Mouse (Mus musculus) heart, embryonic 15.5 days (tissue): Measurements from ENCODE around the gene Gm3839. TPM values are rescaled to one million over a fixed set of nuclear protein-coding genes. Genes with fewer than 3 reads are reported as not detected.
"Not testable (repeated sequence)": the region's sequence is repeated elsewhere in the genome, so short reads cannot be mapped to it uniquely, and the experiment has no call there.

Experiments used
- ATAC-seq: fragments of 200-750 bp; cut with Nextera tagmentation; replicated peaks from 2 replicates; pipeline ENCODE4 v1.8.0; 2017; ENCODE audit warnings: low read depth, moderate TSS enrichment; ENCODE audit not compliant: insufficient number of reproducible peaks, insufficient read depth, low FRiP score
- H3K27ac ChIP-seq: fragments of 300-500 bp; sonication (generic); 2 replicates; pipeline ENCODE4 v1.5.1; 2015; ENCODE audit warnings: mild to moderate bottlenecking, inconsistent platforms
- H3K27me3 ChIP-seq: fragments of 300-500 bp; sonication (generic); 2 replicates; pipeline ENCODE4 v1.6.1; 2015; ENCODE audit warnings: inconsistent platforms
- H3K36me3 ChIP-seq: fragments of 300-500 bp; sonication (generic); 2 replicates; pipeline ENCODE4 v1.6.1; 2015; ENCODE audit warnings: mild to moderate bottlenecking, inconsistent platforms
- H3K4me1 ChIP-seq: fragments of 300-500 bp; sonication (generic); replicated peaks from 2 replicates; pipeline ENCODE4 v1.6.1; 2015; ENCODE audit warnings: inconsistent platforms
- H3K4me2 ChIP-seq: fragments of 300-500 bp; sonication (generic); 2 replicates; pipeline ENCODE4 v1.6.1; 2015; ENCODE audit warnings: inconsistent platforms, mild to moderate bottlenecking, moderate library complexity
- H3K4me3 ChIP-seq: fragments of 300-500 bp; sonication (generic); 2 replicates; pipeline ENCODE4 v1.5.1; 2015; ENCODE audit warnings: mild to moderate bottlenecking, inconsistent platforms
- H3K9ac ChIP-seq: fragments of 300-500 bp; sonication (generic); 2 replicates; pipeline ENCODE4 v1.6.1; 2015; ENCODE audit warnings: mild to moderate bottlenecking, inconsistent platforms
- H3K9me3 ChIP-seq: fragments of 300-500 bp; sonication (generic); replicated peaks from 2 replicates; pipeline ENCODE4 v1.6.1; 2016; ENCODE audit warnings: inconsistent platforms
- WGBS: fragments of 180-500 bp; shearing (Covaris S2); methylation state at CpG from one replicate; pipeline ENCODE4 v1.1.7; 2015; ENCODE audit warnings: mixed read lengths; 5-methylcytosine and 5-hydroxymethylcytosine counted together
- polyA plus RNA-seq: library from polyadenylated mRNA; unstranded; fragments of >200 nt; fragmentation: Nextera tagmentation; extraction: Ambion mirVana; gene quantifications from 2 replicates; pipeline ENCODE4 v1.2.1, GENCODE M21; 2015

Gene Gm3839
- polyA plus RNA-seq = 3.2 and 3.3 TPM in 2 replicates

DNA sequence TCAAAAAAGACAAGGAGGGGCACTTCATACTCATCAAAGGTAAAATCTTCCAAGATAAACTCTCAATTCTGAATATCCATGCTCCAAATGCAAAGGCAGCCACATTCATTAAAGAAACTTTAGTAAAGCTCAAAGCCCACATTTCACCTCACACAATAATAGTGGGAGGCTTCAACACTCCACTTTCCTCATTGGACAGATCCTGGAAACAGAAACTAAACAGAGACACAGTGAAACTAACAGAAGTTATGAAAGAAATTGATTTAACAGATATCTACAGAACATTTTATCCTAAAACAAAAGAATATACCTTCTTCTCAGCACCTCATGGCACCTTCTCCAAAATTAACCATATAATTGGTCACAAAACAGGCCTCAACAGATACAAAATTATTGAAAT, at the start of gene Gm3839:
Gene Gm3839 (minus strand): TSS at position 101 of the 400 bp plus-strand sequence.
- H3K4me2 ChIP-seq, H3K27me3 ChIP-seq, H3K27ac ChIP-seq, ATAC-seq, H3K9ac ChIP-seq, H3K4me1 ChIP-seq, H3K36me3 ChIP-seq, H3K9me3 ChIP-seq, H3K4me3 ChIP-seq: not testable (repeated sequence)

- no peak overlapping the region for H3K4me3 ChIP-seq
- ATAC-seq = no peak
- H3K9ac ChIP-seq = no peak overlapping the region
- WGBS = 75% methylated on average over 9 of the region's 9 CpGs
- no peaks in the 10 kb centered on the region for H3K9me3 ChIP-seq
- no peaks in the 10 kb centered on the region for H3K4me1 ChIP-seq
- no peak overlapping the region for H3K27ac ChIP-seq
- H3K27me3 ChIP-seq = no peaks in the 10 kb centered on the region
- no peaks in the 10 kb centered on the region for H3K36me3 ChIP-seq
- H3K4me2 ChIP-seq = no peak overlapping the region
Observed at GRCm38 (mm10) chr14:11405661-11406060, 49.1 kb upstream of the Gm3839 start.

DNA sequence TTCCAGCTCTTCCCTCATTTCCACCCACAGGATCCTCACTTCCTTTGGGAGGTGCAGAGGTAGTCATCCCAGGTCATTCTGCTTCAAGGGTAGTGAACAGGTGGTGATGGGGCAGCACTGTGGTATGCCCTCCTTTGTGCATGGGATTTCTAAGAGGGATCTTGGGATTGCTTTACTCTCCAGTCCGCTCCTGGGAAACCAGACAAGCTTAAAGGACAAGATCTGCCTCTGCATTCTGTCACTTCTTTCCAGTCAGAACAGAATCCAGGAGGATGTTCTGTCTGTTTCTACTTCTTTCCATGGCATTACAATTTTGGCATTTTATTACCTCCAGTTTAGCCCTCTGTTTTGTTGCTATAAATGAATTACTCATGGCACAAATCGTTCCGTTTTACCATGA, 21.3 kb upstream of the Gm3839 start:
- no peaks in the 10 kb centered on the region for H3K27me3 ChIP-seq
- no peak for ATAC-seq
- 90% methylated on average over 3 of the region's 3 CpGs for WGBS
- no peak overlapping the region for H3K4me2 ChIP-seq
- H3K36me3 ChIP-seq = no peaks in the 10 kb centered on the region
- H3K4me1 ChIP-seq = no peaks in the 10 kb centered on the region
- no peaks in the 10 kb centered on the region for H3K9me3 ChIP-seq
- H3K4me3 ChIP-seq = no peak overlapping the region
- H3K27ac ChIP-seq = no peak overlapping the region
- no peak overlapping the region for H3K9ac ChIP-seq

GRCm38 (mm10) chr14:11375225-11375624, 18.7 kb upstream of the Gm3839 start:
- H3K27ac ChIP-seq = no peak overlapping the region
- H3K9ac ChIP-seq = no peak overlapping the region
- H3K27me3 ChIP-seq = no peaks in the 10 kb centered on the region
- H3K9me3 ChIP-seq = no peaks in the 10 kb centered on the region
- ATAC-seq = no peak
- H3K4me2 ChIP-seq = no peak overlapping the region
- no peaks in the 10 kb centered on the region for H3K36me3 ChIP-seq
- no peaks in the 10 kb centered on the region for H3K4me1 ChIP-seq
- 64% methylated on average over 5 of the region's 5 CpGs for whole genome bisulfite sequencing
- no peak overlapping the region for H3K4me3 ChIP-seq

- no peak for ATAC-seq
- 66% methylated on average over 3 of the region's 3 CpGs for WGBS
- no peaks in the 10 kb centered on the region for H3K4me1 ChIP-seq
- no peak overlapping the region for H3K4me2 ChIP-seq
- no peaks in the 10 kb centered on the region for H3K9me3 ChIP-seq
- H3K36me3 ChIP-seq = no peaks in the 10 kb centered on the region
- no peak overlapping the region for H3K4me3 ChIP-seq
- H3K27ac ChIP-seq = no peak overlapping the region
- H3K27me3 ChIP-seq = no peaks in the 10 kb centered on the region
- H3K9ac ChIP-seq = no peak overlapping the region
Observed at GRCm38 (mm10) chr14:11346086-11346485, 10.4 kb downstream of the Gm3839 start.

DNA sequence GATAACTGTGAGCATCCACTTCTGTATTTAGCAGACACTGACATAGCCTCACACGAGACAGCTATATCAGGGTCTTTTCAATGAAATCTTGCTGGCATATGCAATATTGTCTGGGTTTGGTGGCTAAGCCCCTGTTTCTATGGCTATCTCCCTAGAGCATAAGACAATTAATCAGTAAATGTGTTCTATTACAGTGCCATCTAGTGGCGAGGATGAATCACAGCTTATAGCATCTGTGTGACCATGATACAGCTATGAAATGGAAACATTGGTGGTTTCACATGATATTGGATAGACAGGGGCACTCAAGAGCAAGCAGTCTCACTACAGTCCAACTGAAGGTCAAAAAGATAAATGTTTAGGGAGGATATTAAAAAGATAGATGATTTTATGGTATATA, 26.5 kb downstream of the Gm3839 start:
- no peaks in the 10 kb centered on the region for H3K36me3 ChIP-seq
- no peak for ATAC-seq
- H3K4me1 ChIP-seq = no peaks in the 10 kb centered on the region
- no peak overlapping the region for H3K4me2 ChIP-seq
- WGBS = 50% methylated on average over 2 of the region's 2 CpGs
- no peak overlapping the region for H3K27ac ChIP-seq
- H3K9me3 ChIP-seq = no peaks in the 10 kb centered on the region
- H3K4me3 ChIP-seq = no peak overlapping the region
- no peaks in the 10 kb centered on the region for H3K27me3 ChIP-seq
- H3K9ac ChIP-seq = no peak overlapping the region

- H3K4me1 ChIP-seq = no peaks in the 10 kb centered on the region
- H3K4me3 ChIP-seq = no peak overlapping the region
- H3K36me3 ChIP-seq = no peaks in the 10 kb centered on the region
- H3K9me3 ChIP-seq = no peaks in the 10 kb centered on the region
- no peak overlapping the region for H3K9ac ChIP-seq
- WGBS = 31% methylated on average over 2 of the region's 2 CpGs
- no peak overlapping the region for H3K4me2 ChIP-seq
- H3K27ac ChIP-seq = no peak overlapping the region
- ATAC-seq = no peak
- no peaks in the 10 kb centered on the region for H3K27me3 ChIP-seq
Observed at GRCm38 (mm10) chr14:11307079-11307478, 49.4 kb downstream of the Gm3839 start.

DNA sequence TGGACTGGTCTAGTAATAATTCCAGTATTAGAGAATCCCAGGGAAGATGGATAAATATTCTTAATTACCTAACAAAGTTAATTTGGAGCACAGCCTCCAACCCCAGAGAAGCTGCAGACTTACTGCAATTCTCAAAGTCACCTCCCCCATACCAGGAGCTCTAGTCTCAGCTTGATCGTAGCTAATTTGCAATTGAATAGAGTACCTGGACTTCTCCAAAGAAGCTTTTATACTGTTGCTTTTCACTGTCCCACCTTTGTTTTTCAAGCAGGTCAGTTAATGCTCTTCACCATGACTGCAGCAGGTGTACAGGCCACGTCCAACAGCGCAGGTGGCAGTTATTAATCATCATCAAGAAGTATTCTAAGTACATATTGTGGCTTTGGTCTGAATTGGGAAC, 68.6 kb downstream of the Gm3839 start:
- not testable (repeated sequence) for H3K4me1 ChIP-seq, H3K4me2 ChIP-seq, H3K9me3 ChIP-seq, H3K27ac ChIP-seq, H3K4me3 ChIP-seq, H3K9ac ChIP-seq, H3K36me3 ChIP-seq, H3K27me3 ChIP-seq, ATAC-seq
- WGBS = 86% methylated on average over 3 of the region's 3 CpGs

DNA sequence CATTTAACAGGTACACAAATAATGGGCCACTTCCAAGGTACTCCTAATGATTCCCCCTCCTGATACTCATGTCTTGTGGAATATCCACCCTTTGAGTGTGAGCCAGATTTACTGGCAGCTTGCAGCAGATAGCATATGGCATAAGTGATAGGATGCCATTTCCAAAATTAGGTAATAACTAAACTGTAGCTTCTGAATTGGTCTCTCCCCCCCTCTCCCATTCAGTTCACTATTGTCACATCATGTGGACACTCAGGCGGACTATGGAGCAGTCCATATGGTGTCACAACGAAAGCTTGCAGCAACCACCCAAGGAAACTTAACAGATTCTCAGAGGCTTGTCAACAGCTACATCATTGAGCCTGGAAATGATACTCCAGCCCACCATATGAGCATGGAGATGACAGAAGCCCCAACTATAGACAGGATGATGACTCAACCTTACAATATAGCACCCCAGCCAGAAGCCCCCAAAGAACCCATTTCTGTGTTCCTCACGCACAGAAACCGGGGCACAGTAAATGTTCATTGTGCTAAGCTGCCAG, 99.3 kb downstream of the Gm3839 start:
- no peaks in the 10 kb centered on the region for H3K4me1 ChIP-seq
- no peaks in the 10 kb centered on the region for H3K9me3 ChIP-seq
- H3K27ac ChIP-seq = no peak overlapping the region
- no peak for ATAC-seq
- H3K4me3 ChIP-seq = no peak overlapping the region
- no peaks in the 10 kb centered on the region for H3K36me3 ChIP-seq
- no peak overlapping the region for H3K9ac ChIP-seq
- H3K4me2 ChIP-seq = no peak overlapping the region
- 83% methylated on average over 4 of the region's 4 CpGs for WGBS
- H3K27me3 ChIP-seq = no peaks in the 10 kb centered on the region

GRCm38 (mm10) chr14:11248053-11248452, 108.5 kb downstream of the Gm3839 start:
- no peak overlapping the region for H3K9ac ChIP-seq
- no peak overlapping the region for H3K4me2 ChIP-seq
- H3K4me3 ChIP-seq = no peak overlapping the region
- H3K9me3 ChIP-seq = no peaks in the 10 kb centered on the region
- no peaks in the 10 kb centered on the region for H3K36me3 ChIP-seq
- ATAC-seq = no peak
- no peak overlapping the region for H3K27ac ChIP-seq
- no peaks in the 10 kb centered on the region for H3K27me3 ChIP-seq
- no peaks in the 10 kb centered on the region for H3K4me1 ChIP-seq

- no peaks in the 10 kb centered on the region for H3K9me3 ChIP-seq
- no peaks in the 10 kb centered on the region for H3K36me3 ChIP-seq
- no peak overlapping the region for H3K27ac ChIP-seq
- no peak for ATAC-seq
- no peaks in the 10 kb centered on the region for H3K27me3 ChIP-seq
- no peak overlapping the region for H3K4me3 ChIP-seq
- no peak overlapping the region for H3K4me2 ChIP-seq
- no peaks in the 10 kb centered on the region for H3K4me1 ChIP-seq
- 57% methylated on average over 5 of the region's 5 CpGs for WGBS
- no peak overlapping the region for H3K9ac ChIP-seq
Observed at GRCm38 (mm10) chr14:11244546-11244945, 112.0 kb downstream of the Gm3839 start.

DNA sequence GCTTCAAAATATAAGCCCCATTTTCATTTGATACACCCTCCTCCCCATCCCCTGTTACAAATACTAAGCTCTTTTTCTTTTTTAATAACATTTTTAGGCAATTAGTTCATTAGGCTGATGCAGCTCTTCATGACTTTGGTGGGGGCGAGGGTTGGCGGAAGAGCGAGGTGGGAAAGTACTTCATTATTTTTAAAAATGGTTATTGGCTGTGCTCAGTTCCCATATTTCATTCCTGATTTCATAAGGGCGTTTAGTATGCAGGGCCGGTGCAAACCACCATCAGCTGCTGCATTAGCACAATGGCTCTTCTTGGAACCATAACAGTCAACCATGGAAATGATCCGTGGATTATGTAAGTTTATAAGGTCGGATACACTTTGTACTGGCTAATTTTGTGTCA, 124.4 kb downstream of the Gm3839 start:
- Histone ChIP-seq H3K4me1 (no peaks in the 10 kb centered on the region), H3K4me3 (no peak overlapping the region), H3K27me3 (no peaks in the 10 kb centered on the region), H3K27ac (no peak overlapping the region), H3K4me2 (no peak overlapping the region), H3K9ac (no peak overlapping the region), H3K9me3 (no peaks in the 10 kb centered on the region), H3K36me3 (no peaks in the 10 kb centered on the region)
- ATAC-seq = no peak
- WGBS = 83% methylated on average over 7 of the region's 7 CpGs
